Comparison of ENCODE assay signal across 12 mouse cellular contexts in genomic region chr12:53612120-53612519, GRCm38 (mm10).
DNase-seq lines count a peak whose midpoint lies in the region.
"Had no signal": no experiment of that assay in that cellular context is flagged by ENCODE, and none has a peak within 500 bp of the region (broad histone marks: within the 10 kb centered on the region; RNA-seq: fewer than 3 reads in every experiment).

No protein-coding gene starts in this region.

- DNase-seq in cerebellum, postnatal 14 days = peak; percentile 83 to 89
- DNase-seq in cerebellum, adult 11-12 months = no peak
- peak; percentile 89 for DNase-seq in left cerebral cortex, postnatal 4 days
- DNase-seq in left cerebral cortex, adult 8-10 months (ENCODE audit: low spot score in 2 of 2) = no peak
- DNase-seq in cerebellum, postnatal 4 days (ENCODE audit: low spot score in 2 of 2) = peak; percentile 31 to 69
- no peak for DNase-seq in neural tube, embryonic 10.5 days (ENCODE audit: extremely low spot score, low spot score)
- DNase-seq: adrenal gland, adult 8-10 months; adrenal gland, postnatal 36 days; gastrocnemius, postnatal 10 days; heart, adult 2 months; heart, postnatal 14 days; kidney, adult 2 months had no signal

- intact Hi-C loops in left cerebral cortex, postnatal 4 days (cut with DNase I) = no loop called here

Comparison
In these comparisons a context has a peak if more than half of its experiments do, and no peak if none do; other contexts are left out.
1. DNase-seq: peak in cerebellum, postnatal 14 days (2 of 2), left cerebral cortex, postnatal 4 days (single experiment) and cerebellum, postnatal 4 days (2 of 2); none in cerebellum, adult 11-12 months (single experiment), left cerebral cortex, adult 8-10 months (0 of 2) and neural tube, embryonic 10.5 days (single experiment).